Mouse (Mus musculus) heart, adult 9 months (tissue): ENCODE results near the gene Cdc7.
A peak's percentile ranks its signal among the peaks of the same experiment; 100 is the strongest.

Experiments used
- DNase-seq, 2 experiments: peaks; one replicate each; pipeline ENCODE4 v3.0.0; 2022; ENCODE audit warnings: low spot score in 2 of 2

Gene Cdc7

GRCm38 (mm10) chr5:106991300-106991929 lies 27.3 kb downstream of the Cdc7 start:
- DNase-seq: peak; percentile 58 to 60

GRCm38 (mm10) chr5:106994716-106995115 lies 30.6 kb downstream of the Cdc7 start:
- DNase-seq: no peak

DNA sequence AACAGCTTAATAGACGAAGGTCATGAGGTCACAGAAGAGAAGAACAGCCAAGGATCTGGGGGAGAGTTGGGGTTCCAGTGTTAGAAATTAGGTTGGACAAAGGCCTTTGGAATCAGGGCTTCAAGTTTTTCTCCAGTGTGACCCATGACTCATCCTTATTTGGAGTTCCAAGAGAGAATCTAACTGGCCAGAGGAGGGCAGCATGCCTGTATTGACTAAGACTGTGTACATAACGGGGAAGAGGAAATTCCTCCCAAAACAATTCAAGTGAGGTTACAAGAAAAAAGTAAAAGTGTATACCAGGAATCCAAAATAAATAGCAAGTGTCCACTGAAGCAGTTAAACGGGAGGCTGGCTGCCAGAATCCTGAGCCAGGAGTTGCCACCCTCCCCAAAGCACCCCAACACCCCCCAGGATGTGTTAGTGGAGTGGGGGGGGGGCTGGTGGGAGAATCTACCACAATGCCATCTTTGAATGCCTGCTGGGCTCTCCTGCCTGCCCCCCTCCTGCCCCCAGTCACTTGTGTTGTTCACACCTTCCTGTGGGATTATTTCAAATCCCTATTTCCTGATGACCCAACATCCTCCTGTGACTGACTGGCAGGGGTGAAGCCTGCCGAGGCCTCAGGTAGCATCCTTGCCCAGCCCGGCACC lies 31.9 kb downstream of the Cdc7 start:
- peak; percentile 75 to 87 for DNase-seq

DNA sequence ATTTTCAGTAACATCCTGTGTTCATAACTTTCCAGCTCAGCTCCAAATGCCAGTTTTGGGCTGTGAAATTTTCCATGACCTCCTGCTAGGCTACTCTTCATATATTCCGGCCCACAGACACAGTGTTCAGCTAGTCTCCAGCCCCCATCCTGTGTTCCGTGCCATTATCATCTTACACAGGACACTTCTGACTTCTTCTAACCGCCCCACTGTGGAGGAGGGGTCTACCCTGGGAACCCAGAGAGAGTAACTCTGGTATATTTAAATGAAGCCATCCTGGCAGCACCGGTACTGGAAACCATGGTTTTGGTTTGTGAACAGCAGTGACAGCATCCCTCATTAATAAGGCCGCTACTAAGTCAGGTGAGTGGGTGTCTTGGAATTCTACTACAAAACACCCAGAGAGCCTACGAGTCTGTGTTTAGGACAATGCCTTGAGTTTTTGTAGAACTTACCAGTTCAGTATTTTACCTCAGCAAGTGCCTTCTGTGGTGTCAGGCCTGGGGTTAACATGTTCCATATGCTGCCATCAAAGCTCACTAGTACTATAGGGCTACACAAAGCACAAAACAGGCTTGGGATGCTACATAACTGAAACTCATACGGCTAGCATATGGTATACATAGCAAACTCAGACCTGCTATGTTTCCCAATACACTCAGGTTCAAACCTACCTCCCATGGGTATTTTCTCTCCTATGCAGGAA lies 32.6 kb downstream of the Cdc7 start:
- DNase-seq: no peak

GRCm38 (mm10) chr5:107001396-107002090 lies 37.4 kb downstream of the Cdc7 start:
- DNase-seq: peak in 1 of 2 experiments; percentile 22

DNA sequence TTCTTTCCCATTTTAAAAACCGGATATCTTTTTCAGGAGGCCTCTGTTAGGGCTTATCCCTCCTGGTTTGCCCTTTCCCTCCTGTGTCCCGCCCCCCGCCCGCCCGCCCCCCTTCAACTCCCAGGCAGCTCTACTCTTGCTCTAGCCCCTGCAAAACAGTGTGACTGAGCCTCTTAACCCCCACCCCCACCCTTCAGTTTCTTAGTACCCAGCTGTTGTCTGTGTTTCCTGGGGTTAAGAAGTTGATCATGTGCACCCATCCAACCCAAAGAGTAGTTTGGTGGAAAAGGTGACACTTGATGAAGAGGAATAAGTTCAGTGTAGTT lies 37.9 kb downstream of the Cdc7 start:
- DNase-seq: no peak

DNA sequence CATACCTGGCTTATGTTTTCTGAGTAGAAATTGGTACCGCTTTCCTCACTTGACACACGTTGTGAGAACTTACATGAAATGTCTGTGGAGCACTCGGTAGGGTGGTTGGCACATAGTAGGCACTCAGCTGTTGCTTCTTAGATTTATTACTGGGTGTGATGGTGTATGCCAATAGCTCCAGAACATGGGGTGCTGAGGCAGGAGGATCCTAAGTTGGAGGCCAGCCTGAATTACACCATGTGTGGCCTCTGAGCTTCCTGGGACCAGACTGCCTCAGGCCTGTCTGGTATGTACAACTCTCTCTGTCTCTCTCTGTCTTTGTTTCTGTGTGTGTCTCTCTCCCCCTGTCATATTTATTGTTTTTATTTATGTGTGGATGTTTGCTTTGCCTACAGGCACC lies 45.6 kb downstream of the Cdc7 start:
- DNase-seq: no peak

GRCm38 (mm10) chr5:107010300-107010699 lies 46.2 kb downstream of the Cdc7 start:
- DNase-seq: no peak

- no peak for DNase-seq
These were observed 47.4 kb downstream of the Cdc7 start for GRCm38 (mm10) chr5:107011316-107012029.

DNA sequence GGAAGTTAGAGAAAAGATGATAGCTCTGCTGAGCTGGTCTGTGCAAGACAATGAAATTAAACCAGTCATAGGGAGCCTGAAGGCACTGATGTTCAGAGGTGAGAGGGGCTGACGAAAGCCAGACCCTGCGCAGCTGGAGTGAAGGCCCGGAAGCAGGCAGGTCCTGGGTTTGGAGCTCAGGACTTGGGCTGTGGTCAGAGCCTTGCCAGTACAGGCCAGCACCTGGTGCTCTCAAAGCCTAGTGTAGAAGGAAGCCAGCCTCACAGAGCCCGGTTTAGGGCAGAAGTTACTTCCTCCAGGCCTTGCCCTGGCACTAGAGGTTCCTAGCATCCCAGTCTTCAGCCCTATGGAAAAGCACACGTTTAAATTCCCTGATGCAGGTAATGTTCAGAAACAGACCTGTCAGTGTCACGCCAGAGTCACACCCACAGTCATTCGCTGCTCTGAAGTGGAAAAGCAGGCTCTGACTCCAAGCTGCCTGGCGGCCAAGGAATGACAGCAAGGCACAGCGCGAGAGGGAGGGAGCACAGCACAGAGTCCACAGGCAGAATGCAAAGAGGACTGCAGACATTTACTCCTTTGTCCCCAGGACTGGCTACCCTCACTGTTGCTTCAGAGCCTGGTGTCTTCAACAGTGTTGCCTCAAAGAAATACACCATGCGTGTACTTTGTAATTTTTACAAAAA lies 48.1 kb downstream of the Cdc7 start:
- no peak for DNase-seq

DNA sequence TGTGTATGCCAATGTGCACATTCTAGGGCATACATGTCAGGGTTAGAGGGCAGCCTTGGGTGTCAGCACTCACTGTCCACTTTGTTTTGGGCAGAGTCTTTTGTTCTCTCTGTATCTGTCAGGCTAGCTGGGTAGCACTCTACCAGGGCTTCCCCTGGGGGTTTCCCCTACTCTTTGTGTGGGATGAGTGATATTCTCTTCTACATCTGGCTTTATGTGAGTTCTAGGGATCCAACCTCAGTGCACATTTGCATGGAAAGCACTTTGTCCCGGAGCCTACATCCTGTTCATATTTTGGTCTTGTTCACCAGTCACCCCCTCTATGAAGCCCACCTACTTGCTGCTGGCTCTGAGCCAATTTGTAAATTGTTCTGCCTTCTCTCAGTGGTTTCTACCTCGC lies 49.3 kb downstream of the Cdc7 start:
- DNase-seq: no peak

- no peak for DNase-seq
These were observed 50.0 kb downstream of the Cdc7 start for GRCm38 (mm10) chr5:107014146-107014545.

GRCm38 (mm10) chr5:107015046-107015421 lies 50.9 kb downstream of the Cdc7 start:
- no peak for DNase-seq

DNA sequence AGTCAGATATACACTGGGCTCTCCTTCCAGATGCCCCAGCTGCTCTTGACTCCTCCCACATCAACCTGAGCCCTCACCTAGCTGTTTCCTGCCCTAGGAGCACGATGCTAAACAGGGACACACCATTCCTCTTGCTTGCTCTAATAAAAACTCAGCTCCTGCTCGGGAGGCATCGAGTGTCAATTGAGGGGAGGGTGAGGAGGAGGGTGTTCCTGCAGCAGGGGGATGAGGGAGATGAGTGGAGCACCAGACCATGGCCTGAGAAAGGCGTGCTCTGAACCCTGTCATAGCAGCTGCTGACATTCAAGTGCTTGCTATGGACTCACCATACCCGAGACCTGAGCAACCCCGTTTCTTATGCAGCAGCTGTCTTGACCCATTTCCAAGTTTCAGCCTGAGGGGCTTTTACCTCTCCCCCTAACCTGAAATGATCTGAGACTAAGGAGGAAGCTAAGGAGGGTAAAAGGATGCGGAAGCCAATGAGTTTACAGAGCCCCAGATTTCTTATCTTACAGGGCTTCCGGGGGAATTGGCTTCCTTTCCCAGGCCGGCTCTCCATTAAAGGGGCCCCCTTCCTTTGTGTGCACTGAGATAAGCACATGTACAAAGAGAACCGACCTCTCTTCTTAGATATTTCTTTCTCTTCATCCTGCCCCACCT lies 51.4 kb downstream of the Cdc7 start:
- DNase-seq: no peak

DNA sequence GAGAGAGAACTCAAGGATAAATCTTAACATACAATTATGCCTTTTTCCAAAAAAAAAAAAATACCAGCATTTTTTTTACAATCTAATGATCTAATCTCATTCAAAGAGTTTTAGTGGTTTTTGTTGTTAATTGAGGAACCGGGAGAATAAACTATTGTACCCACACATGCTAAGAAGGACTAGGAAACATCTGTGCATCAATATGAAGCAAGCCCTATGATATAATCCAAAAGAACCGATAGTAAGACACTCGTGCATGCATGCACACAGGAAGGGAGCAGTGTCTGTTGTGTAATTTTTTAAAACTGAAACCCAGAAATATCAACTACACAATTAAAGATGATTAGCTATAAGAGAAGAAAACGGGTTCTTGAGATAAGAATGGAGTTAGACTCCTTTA lies 52.4 kb downstream of the Cdc7 start:
- DNase-seq: no peak

- no peak for DNase-seq
These were observed 53.4 kb downstream of the Cdc7 start for GRCm38 (mm10) chr5:107017544-107017943.

DNA sequence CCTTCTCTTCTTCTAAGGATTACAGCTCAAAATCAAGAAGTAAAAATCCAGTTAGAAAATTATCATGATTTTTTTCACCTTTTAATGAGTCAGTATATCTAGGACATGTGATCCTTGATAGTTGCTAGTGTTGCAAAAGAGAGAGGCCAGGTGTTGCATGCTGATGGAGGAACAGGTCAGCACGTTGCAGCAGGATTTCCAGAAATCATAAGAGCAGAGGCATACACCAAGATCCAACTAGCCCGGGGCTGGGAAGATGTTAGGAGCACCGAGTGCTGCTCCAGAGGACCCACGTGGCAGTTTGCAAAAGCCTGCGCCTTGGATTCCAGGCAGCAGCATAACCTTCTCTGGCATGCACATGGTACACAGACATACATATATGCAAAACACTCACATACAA lies 54.9 kb downstream of the Cdc7 start:
- DNase-seq: no peak

DNA sequence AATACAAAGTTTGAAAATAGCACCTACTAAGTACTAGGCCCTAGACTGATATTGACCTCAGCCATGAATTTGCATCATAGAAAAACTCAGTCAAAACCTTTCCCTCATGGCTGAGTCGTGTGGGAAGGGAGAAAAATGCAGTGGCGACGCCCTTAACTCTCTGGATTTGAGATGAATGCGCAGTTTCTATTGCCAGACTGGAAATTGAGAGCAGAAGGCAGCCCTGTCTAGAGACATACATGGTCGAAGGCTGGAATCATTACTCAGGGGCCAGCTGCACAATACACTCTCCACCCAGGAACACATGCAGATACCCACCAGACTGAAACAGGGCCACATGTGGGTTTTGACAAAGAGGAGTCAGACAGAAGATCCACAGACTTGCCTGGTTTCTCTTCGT lies 55.8 kb downstream of the Cdc7 start:
- DNase-seq: no peak

DNA sequence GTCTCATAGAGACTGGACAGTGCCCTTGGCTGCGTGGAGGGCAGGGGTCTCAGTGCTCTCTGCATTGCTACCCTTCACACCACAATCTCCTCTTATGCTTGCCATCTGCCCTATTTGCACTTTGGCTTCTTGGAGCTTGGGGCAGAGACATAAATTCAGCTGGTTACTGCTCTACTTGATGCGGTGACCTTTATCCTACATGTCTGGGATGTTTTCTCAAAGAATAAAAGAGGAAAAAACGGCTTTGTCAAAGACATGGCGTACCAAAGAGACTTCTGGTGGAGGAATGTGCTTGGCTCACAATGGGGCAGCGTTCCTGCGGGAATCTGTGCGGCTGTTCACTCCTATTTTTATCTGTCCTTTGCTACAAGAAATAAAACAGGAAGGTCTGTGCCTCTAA lies 56.2 kb downstream of the Cdc7 start:
- DNase-seq: peak in 1 of 2 experiments; percentile 12

GRCm38 (mm10) chr5:107021291-107022063 lies 57.4 kb downstream of the Cdc7 start:
- DNase-seq: no peak
